Mouse (Mus musculus) monocyte, adult 2 months (primary cell): ENCODE results near the gene Olfr104-ps.

Experiments
- DNase-seq, 2 experiments: peaks; one replicate each; pipeline ENCODE4 v3.0.0; 2022; ENCODE audit warnings: low spot score in 2 of 2, low read depth in 1 of 2

Gene Olfr104-ps

GRCm38 (mm10) chr17:37359282-37359681 is at the start of gene Olfr104-ps:
Olfr104-ps (plus strand) TSS chr17:37359582.
- DNase-seq = no peak

DNA sequence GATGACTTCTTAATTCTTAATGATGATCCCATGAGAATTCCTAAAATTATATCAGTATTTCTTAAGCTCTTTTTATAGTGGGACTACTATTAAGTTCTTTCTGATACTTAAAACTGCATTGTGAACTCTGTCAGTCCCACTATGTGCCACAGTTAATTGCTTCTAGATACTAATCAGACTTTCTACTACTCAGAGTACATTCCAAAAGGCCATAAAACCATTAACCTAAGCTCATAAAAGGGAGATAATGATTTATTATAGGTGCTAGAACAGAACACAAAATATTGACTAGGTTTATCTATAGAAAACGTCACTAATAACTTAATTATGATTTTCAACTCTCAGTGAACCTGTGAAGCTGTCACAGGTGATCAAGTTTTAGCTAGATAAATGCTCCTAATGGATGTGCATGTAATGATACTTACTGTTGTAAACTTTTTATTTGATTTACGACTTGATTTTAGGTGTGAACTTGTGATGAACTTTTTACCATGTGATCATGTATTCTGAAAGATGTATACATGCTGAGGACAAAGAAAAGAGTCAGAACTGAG is 49.2 kb upstream of the Olfr104-ps start:
- DNase-seq = no peak

- no peak for DNase-seq
Observed at GRCm38 (mm10) chr17:37316954-37317353, 42.4 kb upstream of the Olfr104-ps start, which contains the start of gene Olfr102. Olfr102 (minus strand) TSS chr17:37317054.

- DNase-seq = no peak
Observed at GRCm38 (mm10) chr17:37339598-37339997, 19.8 kb upstream of the Olfr104-ps start, which contains the start of gene Olfr103. Olfr103 (minus strand) TSS chr17:37339698.

- no peak for DNase-seq
Observed at GRCm38 (mm10) chr17:37378733-37379132, 19.4 kb downstream of the Olfr104-ps start, which contains the start of gene Olfr105-ps. Olfr105-ps (plus strand) TSS chr17:37379033.

- DNase-seq = no peak
Observed at GRCm38 (mm10) chr17:37390093-37390492, 30.7 kb downstream of the Olfr104-ps start, which contains the start of gene Olfr106-ps. Olfr106-ps (plus strand) TSS chr17:37390393.

- no peak for DNase-seq
Observed at GRCm38 (mm10) chr17:37398926-37399325, 39.5 kb downstream of the Olfr104-ps start, which contains the start of gene Olfr107. Olfr107 (plus strand) TSS chr17:37399226.

GRCm38 (mm10) chr17:37413380-37413779 is 54.0 kb downstream of the Olfr104-ps start:
- no peak for DNase-seq
